Mouse (Mus musculus) midbrain, embryonic 12.5 days (tissue): ENCODE data around the gene Ugcg. TPM values are rescaled to one million over a fixed set of nuclear protein-coding genes. Genes with fewer than 3 reads are reported as not detected.
"Not testable (repeated sequence)": the region's sequence is repeated elsewhere in the genome, so short reads cannot be mapped to it uniquely, and the experiment has no call there.

Source experiments
- ATAC-seq: fragments of 200-750 bp; cut with Nextera tagmentation; 2 replicates; pipeline ENCODE4 v1.8.0; 2017; ENCODE audit warnings: low read depth, moderate TSS enrichment, moderate library complexity; ENCODE audit not compliant: low FRiP score
- H3K27ac ChIP-seq: fragments of 300-500 bp; sonication (generic); replicated peaks from 2 replicates; pipeline ENCODE4 v1.5.1; 2016; ENCODE audit warnings: mild to moderate bottlenecking
- H3K27me3 ChIP-seq: fragments of 300-500 bp; sonication (generic); 2 replicates; pipeline ENCODE4 v1.6.1; 2016; ENCODE audit warnings: mild to moderate bottlenecking
- H3K36me3 ChIP-seq: fragments of 300-500 bp; sonication (generic); 2 replicates; pipeline ENCODE4 v1.6.1; 2016
- H3K4me1 ChIP-seq: fragments of 300-500 bp; sonication (generic); 2 replicates; pipeline ENCODE4 v1.6.1; 2016
- H3K4me2 ChIP-seq: fragments of 300-500 bp; sonication (generic); replicated peaks from 2 replicates; pipeline ENCODE4 v1.6.1; 2016; ENCODE audit warnings: mild to moderate bottlenecking, moderate library complexity
- H3K4me3 ChIP-seq: fragments of 300-500 bp; sonication (generic); 2 replicates; pipeline ENCODE4 v1.5.1; 2016; ENCODE audit warnings: mild to moderate bottlenecking
- H3K9ac ChIP-seq: fragments of 300-500 bp; sonication (generic); replicated peaks from 2 replicates; pipeline ENCODE4 v1.6.1; 2016; ENCODE audit warnings: mild to moderate bottlenecking, moderate library complexity
- H3K9me3 ChIP-seq: fragments of 300-500 bp; sonication (generic); 2 replicates; pipeline ENCODE4 v1.6.1; 2016; ENCODE audit warnings: mild to moderate bottlenecking
- WGBS: fragments of 180-500 bp; shearing (Covaris S2); methylation state at CpG from one replicate; pipeline ENCODE4 v1.1.7; 2016; 5-methylcytosine and 5-hydroxymethylcytosine counted together
- polyA plus RNA-seq: library from polyadenylated mRNA; unstranded; fragments of >200 nt; fragmentation: Nextera tagmentation; extraction: Ambion mirVana; gene quantifications from 2 replicates; pipeline ENCODE4 v1.2.1, GENCODE M21; 2016

The Ugcg gene
- polyA plus RNA-seq, 1 experiment from 2014 or later = 15.0 TPM

DNA sequence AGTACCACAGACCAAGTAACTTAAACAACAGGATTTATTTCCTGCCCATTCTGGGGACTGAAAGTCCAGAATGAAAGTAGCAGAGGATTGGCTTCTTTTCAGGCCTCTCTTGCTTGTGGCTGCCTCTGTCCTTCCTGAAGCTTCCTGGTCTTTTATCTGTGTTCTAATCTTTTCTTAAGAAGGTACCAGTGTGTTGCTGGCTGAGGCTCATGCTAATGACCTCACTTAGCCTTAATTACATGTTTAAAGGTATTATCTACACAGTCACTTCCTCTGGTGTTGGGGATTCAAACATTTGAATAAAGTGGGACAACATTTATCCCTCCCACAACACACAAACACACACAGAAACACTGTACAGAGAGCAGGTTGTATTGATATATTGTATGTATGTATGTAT lies 59.0 kb downstream of the Ugcg start:
- Histone ChIP-seq H3K27ac (no peak overlapping the region), H3K9me3 (no peaks in the 10 kb centered on the region), H3K4me2 (no peak overlapping the region), H3K9ac (no peak overlapping the region), H3K4me1 (no peaks in the 10 kb centered on the region), H3K4me3 (no peak overlapping the region), H3K36me3 (no peaks in the 10 kb centered on the region), H3K27me3 (no peaks in the 10 kb centered on the region)
- ATAC-seq = no peak

DNA sequence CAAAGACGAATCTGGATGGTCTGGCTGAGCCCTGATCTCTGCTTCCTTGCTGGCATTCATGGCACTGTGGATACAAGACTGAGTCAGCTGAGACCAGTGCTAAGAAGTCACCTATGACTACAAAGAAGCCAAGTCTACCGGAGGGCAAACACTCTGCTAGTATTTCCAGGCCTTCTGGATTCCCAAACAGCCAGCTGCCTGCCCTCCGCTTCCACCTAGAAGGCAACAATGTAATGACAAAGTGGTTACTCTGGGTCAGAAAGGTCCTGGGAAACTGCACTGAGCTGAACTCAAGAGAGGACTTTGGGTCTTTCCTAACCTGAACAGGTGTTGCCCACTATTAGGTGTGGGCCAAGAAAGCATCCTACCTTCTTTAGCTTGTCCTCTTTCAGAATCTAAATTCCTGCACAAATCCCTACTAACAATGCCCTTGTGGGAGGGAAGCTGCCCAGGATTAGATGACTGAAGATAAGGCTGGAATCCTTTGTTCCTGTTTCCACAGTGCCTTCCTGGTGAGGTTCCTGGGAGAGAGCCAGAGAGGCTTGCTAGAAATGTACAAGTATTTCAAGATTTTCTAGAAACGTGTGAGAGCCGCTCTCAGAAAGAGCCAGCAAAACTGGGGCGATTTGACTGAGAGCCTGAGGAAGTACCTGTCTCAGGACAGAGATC lies 63.5 kb downstream of the Ugcg start:
- Histone ChIP-seq H3K4me2 (no peak overlapping the region), H3K36me3 (no peaks in the 10 kb centered on the region), H3K27ac (no peak overlapping the region), H3K4me3 (no peak overlapping the region), H3K9ac (no peak overlapping the region), H3K27me3 (0 out of 2 replicates have a peak, but pooled peaks cover 10% of the 10 kb centered on the region), H3K9me3 (no peaks in the 10 kb centered on the region), H3K4me1 (no peaks in the 10 kb centered on the region; the same call in 1 of the 2 replicates)
- 77% methylated on average over 6 of the region's 6 CpGs for WGBS
- ATAC-seq = no peak

DNA sequence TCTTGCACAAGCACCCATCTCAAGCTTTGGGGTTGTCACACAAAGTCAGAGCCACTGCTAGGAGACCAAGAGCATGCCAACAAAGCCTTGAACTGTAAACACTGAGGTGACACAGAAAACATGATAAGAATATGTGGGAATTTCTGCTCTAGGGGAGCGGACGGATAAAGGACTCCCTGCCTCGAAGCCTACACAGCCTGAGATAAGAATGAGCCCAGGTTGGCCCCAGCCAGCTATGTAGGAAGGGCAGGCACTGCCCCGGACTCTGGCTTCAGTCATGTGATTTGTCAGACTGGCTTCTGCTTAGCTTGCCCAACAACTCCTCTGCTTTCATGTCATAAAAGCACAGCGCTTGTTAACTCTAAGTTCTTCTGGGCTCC lies 64.0 kb downstream of the Ugcg start:
- H3K9ac ChIP-seq = no peak overlapping the region
- H3K36me3 ChIP-seq = no peaks in the 10 kb centered on the region
- no peak overlapping the region for H3K4me2 ChIP-seq
- WGBS = 91% methylated on average over 5 of the region's 5 CpGs
- H3K27me3 ChIP-seq = 0 out of 2 replicates have a peak, but pooled peaks cover 10% of the 10 kb centered on the region
- H3K9me3 ChIP-seq = no peaks in the 10 kb centered on the region
- no peak overlapping the region for H3K27ac ChIP-seq
- ATAC-seq = no peak
- no peaks in the 10 kb centered on the region; the same call in 1 of the 2 replicates for H3K4me1 ChIP-seq
- no peak overlapping the region for H3K4me3 ChIP-seq

DNA sequence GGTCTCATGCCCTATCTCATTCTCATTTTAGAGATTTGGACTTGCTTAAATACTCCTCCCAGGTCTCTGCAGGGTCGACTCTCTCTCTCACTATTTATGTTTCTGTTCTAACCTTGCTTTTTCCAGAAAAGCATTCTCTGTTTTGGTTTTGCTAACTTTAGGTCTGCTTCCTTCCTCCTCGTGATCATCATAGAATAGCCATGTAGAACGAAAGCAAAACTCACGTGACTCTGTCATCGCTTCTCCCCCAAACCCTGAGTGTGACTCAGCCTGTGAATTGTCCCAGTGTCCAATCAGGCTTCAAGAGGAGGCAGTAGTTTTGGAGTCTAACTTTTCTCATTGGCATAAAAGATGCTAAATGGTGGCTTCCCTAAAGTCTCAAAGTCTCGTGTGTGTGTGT lies 65.3 kb downstream of the Ugcg start:
- Histone ChIP-seq H3K4me2 (no peak overlapping the region), H3K27ac (no peak overlapping the region), H3K27me3 (peaks cover 18% of the 10 kb centered on the region; the same call in 1 of the 2 replicates), H3K4me3 (no peak overlapping the region), H3K9me3 (no peaks in the 10 kb centered on the region), H3K9ac (no peak overlapping the region), H3K36me3 (no peaks in the 10 kb centered on the region), H3K4me1 (no peaks in the 10 kb centered on the region; the same call in 1 of the 2 replicates)
- 92% methylated on average over 6 of the region's 6 CpGs for WGBS
- ATAC-seq = no peak

DNA sequence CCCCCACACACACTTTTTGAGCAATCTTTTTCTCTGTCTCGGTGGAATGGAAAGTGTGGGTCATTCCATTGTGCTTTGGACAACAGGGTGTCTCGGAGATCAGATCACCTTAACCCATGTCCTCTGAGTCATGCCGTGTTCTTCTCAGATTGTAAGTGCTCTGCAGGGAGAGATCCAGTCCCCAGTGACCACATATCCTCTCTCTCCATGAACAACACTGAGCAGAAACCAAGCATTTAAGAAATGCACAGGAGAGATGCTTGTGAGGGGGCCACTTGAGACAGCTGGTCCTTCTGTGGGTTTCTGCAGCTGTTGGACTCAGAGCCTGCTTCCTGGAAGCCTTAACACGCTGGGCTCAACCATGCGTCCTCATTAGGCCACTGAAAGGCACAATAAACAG lies 66.9 kb downstream of the Ugcg start:
- no peak overlapping the region for H3K4me2 ChIP-seq
- no peak for ATAC-seq
- H3K27ac ChIP-seq = no peak overlapping the region
- H3K9ac ChIP-seq = no peak overlapping the region
- no peaks in the 10 kb centered on the region; the same call in 1 of the 2 replicates for H3K4me1 ChIP-seq
- H3K27me3 ChIP-seq = peaks cover 25% of the 10 kb centered on the region; the same call in 1 of the 2 replicates
- H3K9me3 ChIP-seq = no peaks in the 10 kb centered on the region
- 62% methylated on average over 5 of the region's 5 CpGs for WGBS
- H3K36me3 ChIP-seq = no peaks in the 10 kb centered on the region
- no peak overlapping the region for H3K4me3 ChIP-seq

DNA sequence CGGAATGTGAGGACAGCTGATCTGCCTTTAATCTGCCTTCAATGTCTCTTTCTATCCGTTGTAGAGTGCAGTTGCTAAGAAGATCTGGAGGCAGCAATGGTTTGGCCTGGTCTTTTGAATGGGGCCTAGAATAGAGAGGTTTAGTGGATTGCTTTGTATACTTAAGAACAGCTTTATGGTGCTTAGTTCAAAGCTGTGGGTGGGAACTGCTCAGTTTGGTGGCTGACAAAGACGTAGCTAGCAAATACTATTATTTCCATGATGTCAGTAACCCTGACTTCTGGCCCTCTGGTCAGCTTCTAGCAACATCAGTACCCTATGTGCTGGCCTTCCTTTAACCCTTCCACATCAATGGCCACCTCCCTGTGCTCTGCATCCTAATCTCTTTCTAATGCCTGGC lies 68.8 kb downstream of the Ugcg start:
- no peaks in the 10 kb centered on the region for H3K36me3 ChIP-seq
- 24% methylated on average over 3 of the region's 3 CpGs for WGBS
- no peaks in the 10 kb centered on the region; the same call in 1 of the 2 replicates for H3K4me1 ChIP-seq
- peaks cover 26% of the 10 kb centered on the region; the same call in 1 of the 2 replicates for H3K27me3 ChIP-seq
- H3K4me3 ChIP-seq = no peak overlapping the region
- no peak for ATAC-seq
- no peaks in the 10 kb centered on the region for H3K9me3 ChIP-seq
- no peak overlapping the region for H3K9ac ChIP-seq
- H3K27ac ChIP-seq = no peak overlapping the region
- no peak overlapping the region for H3K4me2 ChIP-seq

DNA sequence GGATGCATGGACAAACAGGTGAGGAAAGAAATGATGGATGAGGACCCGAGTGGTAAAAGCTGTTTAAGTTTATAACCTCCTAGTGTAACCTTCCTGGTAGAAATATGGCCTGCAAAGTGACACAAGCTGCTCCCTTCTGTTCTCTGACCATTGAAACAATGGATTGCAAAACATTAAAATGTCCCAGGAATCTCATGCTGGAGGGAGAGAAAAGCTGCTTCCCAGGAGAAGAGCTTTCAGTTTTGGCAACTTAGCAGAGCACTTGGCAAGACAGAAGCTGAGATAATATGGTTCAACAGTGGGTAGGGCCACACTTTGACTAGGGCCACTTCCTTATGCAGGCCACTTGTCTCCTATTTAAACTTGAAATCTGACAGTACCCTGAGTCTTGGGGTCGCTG lies 69.7 kb downstream of the Ugcg start:
- H3K9me3 ChIP-seq = no peaks in the 10 kb centered on the region
- H3K4me2 ChIP-seq = no peak overlapping the region
- no peaks in the 10 kb centered on the region; the same call in 1 of the 2 replicates for H3K4me1 ChIP-seq
- peaks cover 27% of the 10 kb centered on the region; the same call in 1 of the 2 replicates for H3K27me3 ChIP-seq
- H3K4me3 ChIP-seq = no peak overlapping the region
- ATAC-seq = no peak
- no peak overlapping the region for H3K27ac ChIP-seq
- H3K36me3 ChIP-seq = no peaks in the 10 kb centered on the region
- H3K9ac ChIP-seq = no peak overlapping the region
- 82% methylated on average over 2 of the region's 2 CpGs for WGBS

DNA sequence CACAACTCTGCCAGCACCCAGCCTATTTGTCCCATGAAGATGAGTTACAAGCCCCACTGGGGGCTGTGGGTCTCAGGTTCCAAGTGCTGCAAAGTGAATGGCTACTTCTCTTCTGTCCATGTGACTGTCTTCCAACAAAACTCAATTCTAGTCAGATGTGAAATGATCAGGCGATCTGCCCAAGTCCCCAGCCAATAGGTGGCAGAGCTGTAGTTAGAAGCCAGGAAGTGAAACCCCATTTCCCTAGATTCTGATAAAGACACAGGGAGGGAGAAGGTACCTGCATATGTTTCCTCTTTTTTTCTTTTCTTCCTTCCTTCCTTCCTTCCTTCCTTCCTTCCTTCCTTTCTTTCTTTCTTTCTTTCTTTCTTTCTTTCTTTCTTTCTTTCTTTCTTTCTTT lies 70.7 kb downstream of the Ugcg start:
- H3K36me3 ChIP-seq = no peaks in the 10 kb centered on the region
- H3K9me3 ChIP-seq = no peaks in the 10 kb centered on the region
- H3K27me3 ChIP-seq = peaks cover 30% of the 10 kb centered on the region
- no peak overlapping the region for H3K4me3 ChIP-seq
- no peak overlapping the region for H3K9ac ChIP-seq
- H3K4me1 ChIP-seq = no peaks in the 10 kb centered on the region; the same call in 1 of the 2 replicates
- 85% methylated on average over 1 of the region's 1 CpGs for WGBS
- ATAC-seq = no peak
- no peak overlapping the region for H3K4me2 ChIP-seq
- no peak overlapping the region for H3K27ac ChIP-seq

DNA sequence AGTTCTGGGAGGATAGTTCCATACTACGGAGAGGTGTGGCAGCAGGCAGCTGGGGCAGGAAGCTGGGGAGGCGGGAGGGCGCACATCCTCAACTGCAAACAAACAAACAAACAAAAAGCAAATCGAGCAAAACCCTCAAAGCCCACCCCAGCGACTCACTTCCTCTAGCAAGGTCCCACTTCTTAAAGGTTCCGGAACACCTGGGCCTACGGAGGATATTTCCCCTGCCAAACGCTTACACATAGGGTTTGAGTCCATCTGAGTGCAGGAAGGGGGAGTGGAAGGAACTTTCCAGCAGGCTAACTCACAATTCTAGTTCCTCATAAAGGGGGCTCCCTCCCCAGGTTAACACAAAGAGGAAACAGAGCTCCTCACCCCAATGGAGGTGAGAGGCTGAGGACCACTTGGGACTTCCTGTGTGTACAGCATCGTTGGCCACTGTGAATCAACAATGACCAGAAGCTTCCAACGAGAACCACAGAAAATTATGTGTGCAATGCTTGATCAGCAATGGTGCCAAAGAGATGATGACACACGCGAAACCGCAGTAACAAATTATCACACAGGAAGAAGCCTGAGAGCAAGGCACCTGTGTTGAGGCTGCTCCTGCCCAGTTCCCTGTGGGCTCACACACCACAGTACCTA lies 71.9 kb downstream of the Ugcg start:
- H3K4me2 ChIP-seq = no peak overlapping the region
- no peaks in the 10 kb centered on the region for H3K36me3 ChIP-seq
- H3K27me3 ChIP-seq = peaks cover 30% of the 10 kb centered on the region
- H3K27ac ChIP-seq = no peak overlapping the region
- H3K4me3 ChIP-seq = no peak overlapping the region
- no peak overlapping the region for H3K9ac ChIP-seq
- H3K9me3 ChIP-seq = no peaks in the 10 kb centered on the region
- ATAC-seq = no peak
- WGBS = 89% methylated on average over 13 of the region's 13 CpGs
- H3K4me1 ChIP-seq = no peaks in the 10 kb centered on the region; the same call in 1 of the 2 replicates

DNA sequence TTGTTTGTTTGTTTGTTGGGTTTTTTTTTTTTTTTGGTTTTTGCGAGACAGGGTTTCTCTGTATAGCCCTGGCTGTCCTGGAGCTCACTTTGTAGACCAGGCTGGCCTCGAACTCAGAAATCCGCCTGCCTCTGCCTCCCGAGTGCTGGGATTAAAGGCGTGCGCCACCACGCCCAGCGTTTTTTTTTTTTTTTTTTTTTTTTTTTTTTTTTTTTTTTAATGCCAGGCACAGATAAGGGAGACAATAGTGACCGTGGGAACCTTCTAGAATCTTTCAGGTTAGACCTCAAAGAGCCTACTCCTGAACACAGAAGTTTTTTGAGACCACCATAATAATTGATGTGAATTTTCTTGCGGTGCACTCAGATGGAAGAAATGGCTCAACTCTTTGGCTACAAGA lies 72.5 kb downstream of the Ugcg start:
- peaks cover 25% of the 10 kb centered on the region for H3K27me3 ChIP-seq
- WGBS = 84% methylated on average over 3 of the region's 10 CpGs

DNA sequence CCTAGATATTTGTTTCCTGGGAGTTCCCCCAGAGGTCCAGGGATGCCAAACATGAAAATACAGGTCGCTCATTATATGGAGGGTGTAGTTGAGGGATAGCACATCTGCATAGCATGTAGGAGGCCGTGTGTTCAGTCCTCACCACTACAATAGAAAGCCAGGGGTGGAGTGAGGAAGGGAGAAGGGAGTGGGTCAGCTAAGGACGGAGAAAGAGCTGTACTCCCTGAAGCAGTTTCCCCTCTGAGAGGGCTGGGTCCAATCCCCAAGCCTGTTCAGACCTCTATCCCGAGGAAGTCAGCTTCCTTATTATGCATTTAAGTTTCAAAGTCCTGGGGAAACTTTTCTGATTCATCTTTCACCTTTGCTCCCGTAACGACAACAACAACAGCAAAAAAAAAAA lies 73.1 kb downstream of the Ugcg start:
- Histone ChIP-seq H3K4me3 (no peak overlapping the region), H3K9ac (no peak overlapping the region), H3K27ac (no peak overlapping the region), H3K4me1 (no peaks in the 10 kb centered on the region), H3K4me2 (no peak overlapping the region), H3K27me3 (peaks cover 20% of the 10 kb centered on the region), H3K36me3 (no peaks in the 10 kb centered on the region), H3K9me3 (no peaks in the 10 kb centered on the region)
- no peak for ATAC-seq
- 73% methylated on average over 6 of the region's 6 CpGs for WGBS

More for the DNA sequence above, 72.5 kb downstream of the Ugcg start:
- not testable (repeated sequence) for H3K4me1 ChIP-seq, ATAC-seq, H3K36me3 ChIP-seq, H3K4me3 ChIP-seq, H3K4me2 ChIP-seq, H3K9ac ChIP-seq, H3K9me3 ChIP-seq, H3K27ac ChIP-seq

DNA sequence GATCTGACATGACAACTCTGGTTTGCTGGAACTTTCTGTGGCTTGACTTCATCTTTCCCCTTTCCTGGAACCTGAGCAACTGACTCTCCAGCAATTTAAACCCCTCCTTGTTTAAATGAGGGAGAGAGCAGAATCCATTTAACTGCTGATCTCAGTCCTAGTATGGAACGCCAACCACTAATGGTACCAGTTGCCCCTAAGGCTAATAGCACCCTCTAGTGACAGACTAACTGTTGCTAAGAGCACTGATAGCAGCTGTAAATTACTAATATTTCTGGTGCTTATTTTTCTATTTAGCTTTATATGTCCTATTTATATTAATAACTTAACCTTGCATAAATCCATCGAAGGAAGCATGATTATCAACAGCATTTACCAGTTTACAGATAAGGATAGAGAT lies 74.4 kb downstream of the Ugcg start:
- 87% methylated on average over 2 of the region's 2 CpGs for WGBS
- no peak overlapping the region for H3K4me3 ChIP-seq
- H3K36me3 ChIP-seq = no peaks in the 10 kb centered on the region
- H3K9me3 ChIP-seq = no peaks in the 10 kb centered on the region
- H3K27ac ChIP-seq = no peak overlapping the region
- H3K27me3 ChIP-seq = peaks cover 20% of the 10 kb centered on the region
- no peak overlapping the region for H3K4me2 ChIP-seq
- H3K9ac ChIP-seq = no peak overlapping the region
- no peak for ATAC-seq
- no peaks in the 10 kb centered on the region for H3K4me1 ChIP-seq
